Mouse (Mus musculus): ENCODE results near the gene Slc9a5. TPM values are rescaled to one million over a fixed set of nuclear protein-coding genes. Genes with fewer than 3 reads are reported as not detected.

Gene Slc9a5
- total RNA-seq, 1 experiment: 5.8 TPM

- Histone ChIP-seq H3K9ac (ENCODE audit: insufficient read depth, low read depth, low read length, poor library complexity, severe bottlenecking) (no peak overlapping the region), H3K4me3 (ENCODE audit: insufficient read depth in 1 of 2, low read depth in 1 of 2, low read length in 2 of 2, poor library complexity in 1 of 2, severe bottlenecking in 1 of 2) (no peak overlapping the region), H3K36me3 (ENCODE audit: control insufficient read depth, insufficient read depth, low read length, poor library complexity, severe bottlenecking) (no peaks in the 10 kb centered on the region; the same call in 1 of the 2 replicates), H3K4me1 (ENCODE audit: control insufficient read depth in 2 of 2, insufficient read depth in 2 of 2, low read length in 2 of 2, poor library complexity in 1 of 2) (peaks cover 3 to 12% of the 10 kb centered on the region in 2 experiments; a peak in 3 of 4 replicates), H3K9me3 (ENCODE audit: control insufficient read depth, insufficient read depth, low read depth, low read length) (no peaks in the 10 kb centered on the region), H3K27ac (ENCODE audit: insufficient read depth, low read depth, low read length, poor library complexity, severe bottlenecking) (no peak overlapping the region)
- TF ChIP-seq CHD2 (IDR thresholded peaks at IDR 0.05; ENCODE audit: low read depth, low read length) (no peak), MAFK (IDR thresholded peaks at IDR 0.05; ENCODE audit: insufficient read depth, low read depth, low read length) (no peak), ZC3H11A (IDR thresholded peaks at IDR 0.05; ENCODE audit: borderline replicate concordance, low read depth, low read length) (no peak), ZNF384 (IDR thresholded peaks at IDR 0.05; ENCODE audit: low read depth, low read length) (no peak), HCFC1 (IDR thresholded peaks at IDR 0.05; ENCODE audit: borderline replicate concordance, insufficient read depth, low read length) (no peak)
- DNase-seq (ENCODE audit: low read depth, low spot score): no peak
- in situ Hi-C loops (cut with MboI; ENCODE audit: low sequenced_read_pairs in 2 of 2, unreplicated experiment in 2 of 2): no loop called here
These were observed 44.6 kb downstream of the Slc9a5 start for GRCm38 (mm10) chr8:105393089-105393787.

GRCm38 (mm10) chr8:105393915-105394314 lies 45.3 kb downstream of the Slc9a5 start:
- DNase-seq (ENCODE audit: low read depth, low spot score): no peak
- in situ Hi-C loops (cut with MboI; ENCODE audit: low sequenced_read_pairs in 2 of 2, unreplicated experiment in 2 of 2): no loop called here

DNA sequence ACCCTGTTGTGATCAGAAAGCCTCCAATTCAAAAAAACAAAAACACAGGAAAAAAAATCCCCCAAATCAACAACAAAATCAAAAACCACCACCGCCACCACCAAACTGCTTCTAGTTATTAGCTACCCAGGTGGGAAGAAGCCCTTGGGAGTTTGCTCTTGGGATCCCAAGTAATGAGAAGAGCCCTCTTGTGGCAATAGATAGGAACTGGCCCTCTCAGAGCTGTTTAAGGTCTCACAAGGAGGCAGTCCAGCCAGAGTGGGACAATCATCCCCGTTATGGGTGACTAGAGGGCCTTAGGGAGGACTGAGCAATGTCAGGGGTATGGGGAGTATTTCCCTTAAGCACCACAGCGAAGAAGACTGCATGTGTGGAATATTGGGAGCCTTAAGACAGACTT lies 49.1 kb downstream of the Slc9a5 start:
- peak; percentile 47 for DNase-seq (ENCODE audit: low read depth, low spot score)
- in situ Hi-C loops (cut with MboI; ENCODE audit: low sequenced_read_pairs in 2 of 2, unreplicated experiment in 2 of 2): no loop called here
- no peak overlapping the region for H3K4me3 ChIP-seq (ENCODE audit: insufficient read depth in 1 of 2, low read depth in 1 of 2, low read length in 2 of 2, poor library complexity in 1 of 2, severe bottlenecking in 1 of 2)

More at GRCm38 (mm10) chr8:105393915-105394314, 45.3 kb downstream of the Slc9a5 start:
- TF ChIP-seq ZNF384 (IDR thresholded peaks at IDR 0.05; ENCODE audit: low read depth, low read length): no peak
- TF ChIP-seq ZC3H11A (IDR thresholded peaks at IDR 0.05; ENCODE audit: borderline replicate concordance, low read depth, low read length): no peak
- TF ChIP-seq HCFC1 (IDR thresholded peaks at IDR 0.05; ENCODE audit: borderline replicate concordance, insufficient read depth, low read length): no peak
- no peak for TF ChIP-seq MAFK (IDR thresholded peaks at IDR 0.05; ENCODE audit: insufficient read depth, low read depth, low read length)
- TF ChIP-seq CHD2 (IDR thresholded peaks at IDR 0.05; ENCODE audit: low read depth, low read length): no peak
- no peaks in the 10 kb centered on the region for H3K9me3 ChIP-seq (ENCODE audit: control insufficient read depth, insufficient read depth, low read depth, low read length)
- H3K36me3 ChIP-seq (ENCODE audit: control insufficient read depth, insufficient read depth, low read length, poor library complexity, severe bottlenecking): no peaks in the 10 kb centered on the region; the same call in 1 of the 2 replicates
- no peak overlapping the region for H3K27ac ChIP-seq (ENCODE audit: insufficient read depth, low read depth, low read length, poor library complexity, severe bottlenecking)
- H3K4me1 ChIP-seq (ENCODE audit: control insufficient read depth in 2 of 2, insufficient read depth in 2 of 2, low read length in 2 of 2, poor library complexity in 1 of 2): peaks cover 3 to 12% of the 10 kb centered on the region in 2 experiments; a peak in 3 of 4 replicates
- no peak overlapping the region for H3K9ac ChIP-seq (ENCODE audit: insufficient read depth, low read depth, low read length, poor library complexity, severe bottlenecking)
- H3K4me3 ChIP-seq (ENCODE audit: insufficient read depth in 1 of 2, low read depth in 1 of 2, low read length in 2 of 2, poor library complexity in 1 of 2, severe bottlenecking in 1 of 2): no peak overlapping the region

GRCm38 (mm10) chr8:105400016-105400415 lies 51.4 kb downstream of the Slc9a5 start:
- in situ Hi-C loops (cut with MboI; ENCODE audit: low sequenced_read_pairs in 2 of 2, unreplicated experiment in 2 of 2): no loop called here
- no peak overlapping the region for H3K27ac ChIP-seq (ENCODE audit: insufficient read depth, low read depth, low read length, poor library complexity, severe bottlenecking)
- TF ChIP-seq HCFC1 (IDR thresholded peaks at IDR 0.05; ENCODE audit: borderline replicate concordance, insufficient read depth, low read length) (no peak), CHD2 (IDR thresholded peaks at IDR 0.05; ENCODE audit: low read depth, low read length) (no peak), MAFK (IDR thresholded peaks at IDR 0.05; ENCODE audit: insufficient read depth, low read depth, low read length) (no peak), ZNF384 (IDR thresholded peaks at IDR 0.05; ENCODE audit: low read depth, low read length) (no peak), ZC3H11A (IDR thresholded peaks at IDR 0.05; ENCODE audit: borderline replicate concordance, low read depth, low read length) (no peak)
- peaks cover 0 to 9% of the 10 kb centered on the region in 2 experiments; a peak in 1 of 4 replicates for H3K4me1 ChIP-seq (ENCODE audit: control insufficient read depth in 2 of 2, insufficient read depth in 2 of 2, low read length in 2 of 2, poor library complexity in 1 of 2)
- no peak overlapping the region for H3K9ac ChIP-seq (ENCODE audit: insufficient read depth, low read depth, low read length, poor library complexity, severe bottlenecking)
- DNase-seq (ENCODE audit: low read depth, low spot score): no peak
- no peak overlapping the region for H3K4me3 ChIP-seq (ENCODE audit: insufficient read depth in 1 of 2, low read depth in 1 of 2, low read length in 2 of 2, poor library complexity in 1 of 2, severe bottlenecking in 1 of 2)
- H3K9me3 ChIP-seq (ENCODE audit: control insufficient read depth, insufficient read depth, low read depth, low read length): no peaks in the 10 kb centered on the region
- no peaks in the 10 kb centered on the region for H3K36me3 ChIP-seq (ENCODE audit: control insufficient read depth, insufficient read depth, low read length, poor library complexity, severe bottlenecking)

More for the DNA sequence above, 49.1 kb downstream of the Slc9a5 start:
- H3K9me3 ChIP-seq (ENCODE audit: control insufficient read depth, insufficient read depth, low read depth, low read length): no peaks in the 10 kb centered on the region
- TF ChIP-seq ZNF384 (IDR thresholded peaks at IDR 0.05; ENCODE audit: low read depth, low read length) (no peak), ZC3H11A (IDR thresholded peaks at IDR 0.05; ENCODE audit: borderline replicate concordance, low read depth, low read length) (peak; percentile 28; the same call in 1 of the 2 replicates)
- peaks cover 3 to 14% of the 10 kb centered on the region in 2 experiments; a peak in 3 of 4 replicates for H3K4me1 ChIP-seq (ENCODE audit: control insufficient read depth in 2 of 2, insufficient read depth in 2 of 2, low read length in 2 of 2, poor library complexity in 1 of 2)
- H3K27ac ChIP-seq (ENCODE audit: insufficient read depth, low read depth, low read length, poor library complexity, severe bottlenecking): no peak overlapping the region
- no peaks in the 10 kb centered on the region for H3K36me3 ChIP-seq (ENCODE audit: control insufficient read depth, insufficient read depth, low read length, poor library complexity, severe bottlenecking)
- no peak overlapping the region for H3K9ac ChIP-seq (ENCODE audit: insufficient read depth, low read depth, low read length, poor library complexity, severe bottlenecking)
